Mouse (Mus musculus) MEL (cell line): ENCODE measurements at regions not wholly inside any gene's neighbourhood (a gene's known extent, or its start where the extent isn't known, plus 50 kb on each side); places are given as distances from the start of the nearest gene placed in this dataset.

Source experiments
- DNase-seq: peaks from one replicate; pipeline ENCODE4 v3.0.0; 2011; ENCODE audit warnings: low read depth, low spot score
- H3K27ac ChIP-seq: 2 replicates; pipeline ENCODE4 v1.5.1; 2012; ENCODE audit warnings: low read depth, mild to moderate bottlenecking, control low read depth, low read length, moderate library complexity; ENCODE audit not compliant: control insufficient read depth
- H3K27me3 ChIP-seq, 2 experiments: fragments of 150-350 bp in 1 of 2; sonication (generic) in 1 of 2; 2 replicates each; pipeline ENCODE4 v1.6.1; 2012; ENCODE audit warnings: low read length in 2 of 2, mild to moderate bottlenecking in 2 of 2, improper control_type of control experiment in 1 of 2, moderate library complexity in 1 of 2; ENCODE audit not compliant: insufficient read depth in 2 of 2, control insufficient read depth in 1 of 2
- H3K36me3 ChIP-seq, 2 experiments: 2 replicates each; pipeline ENCODE4 v1.6.1; 2012 to 2014; ENCODE audit warnings: low read length in 2 of 2, improper control_type of control experiment in 1 of 2, inconsistent platforms in 1 of 2, mild to moderate bottlenecking in 1 of 2; ENCODE audit not compliant: insufficient read depth in 2 of 2, control insufficient read depth in 1 of 2
- H3K4me1 ChIP-seq, 2 experiments: fragments of 150-350 bp in 1 of 2; sonication (generic) in 1 of 2; 2 replicates each; pipeline ENCODE4 v1.6.1; 2012; ENCODE audit warnings: low read length in 2 of 2, improper control_type of control experiment in 1 of 2, mild to moderate bottlenecking in 1 of 2; ENCODE audit not compliant: insufficient read depth in 2 of 2, control insufficient read depth in 1 of 2
- H3K4me3 ChIP-seq, 2 experiments: fragments of 150-350 bp in 1 of 2; sonication (generic) in 1 of 2; 2 replicates each; pipeline ENCODE4 v1.5.1; 2012; ENCODE audit warnings: low read depth in 2 of 2, low read length in 2 of 2, mild to moderate bottlenecking in 2 of 2, moderate library complexity in 2 of 2, control low read depth in 1 of 2, improper control_type of control experiment in 1 of 2; ENCODE audit not compliant: control insufficient read depth in 1 of 2, insufficient read depth in 1 of 2
- H3K79me2 ChIP-seq: 2 replicates; pipeline ENCODE4 v1.6.1; 2012; ENCODE audit warnings: mild to moderate bottlenecking, low read length, moderate library complexity; ENCODE audit not compliant: control insufficient read depth, poor library complexity, insufficient read depth
- H3K9ac ChIP-seq: 2 replicates; pipeline ENCODE4 v1.6.1; 2012; ENCODE audit warnings: low read depth, mild to moderate bottlenecking, control low read depth, low read length, moderate library complexity; ENCODE audit not compliant: control insufficient read depth, poor library complexity, severe bottlenecking
- H3K9me3 ChIP-seq: fragments of 150-350 bp; sonication (generic); replicated peaks from 2 replicates; pipeline ENCODE4 v1.6.1; 2012; ENCODE audit warnings: mild to moderate bottlenecking, low read length, improper control_type of control experiment, moderate library complexity; ENCODE audit not compliant: insufficient read depth
- CHD2 ChIP-seq: IDR thresholded peaks from 2 replicates; pipeline ENCODE4 v1.6.1; 2011; ENCODE audit warnings: low read length, improper control_type of control experiment
- ETS1 ChIP-seq: IDR thresholded peaks from 2 replicates; pipeline ENCODE4 v1.6.1; 2012; ENCODE audit warnings: low read depth, mild to moderate bottlenecking, inconsistent platforms, low read length, improper control_type of control experiment, moderate library complexity
- GATA1 ChIP-seq: IDR thresholded peaks from 2 replicates; pipeline ENCODE4 v1.6.1; 2011; ENCODE audit warnings: low read depth, low read length, improper control_type of control experiment
- MXI1 ChIP-seq: IDR thresholded peaks from 2 replicates; pipeline ENCODE4 v1.6.1; 2011; ENCODE audit warnings: mild to moderate bottlenecking, low read depth, low read length, improper control_type of control experiment
- MYB ChIP-seq: IDR thresholded peaks from 2 replicates; pipeline ENCODE4 v1.6.1; 2011; ENCODE audit warnings: mild to moderate bottlenecking, low read depth, low read length, improper control_type of control experiment
- MYC ChIP-seq: IDR thresholded peaks from 2 replicates; pipeline ENCODE4 v1.6.1; 2011; ENCODE audit warnings: low read depth, mild to moderate bottlenecking, low read length, improper control_type of control experiment, moderate library complexity
- NELFE ChIP-seq: IDR thresholded peaks from 2 replicates; pipeline ENCODE4 v1.6.1; 2011; ENCODE audit warnings: low read depth, low read length, improper control_type of control experiment
- POLR2A ChIP-seq, 2 experiments: IDR thresholded peaks; 2 replicates each; pipeline ENCODE4 v1.6.1; 2011 to 2012; ENCODE audit warnings: low read length in 2 of 2, mild to moderate bottlenecking in 2 of 2, control low read depth in 1 of 2, improper control_type of control experiment in 1 of 2, low read depth in 1 of 2, moderate library complexity in 1 of 2; ENCODE audit not compliant: control insufficient read depth in 1 of 2, insufficient read depth in 1 of 2, poor library complexity in 1 of 2
- RCOR1 ChIP-seq: IDR thresholded peaks from 2 replicates; pipeline ENCODE4 v1.6.1; 2012; ENCODE audit warnings: low read depth, mild to moderate bottlenecking, inconsistent platforms, low read length, improper control_type of control experiment
- TAL1 ChIP-seq: IDR thresholded peaks from 2 replicates; pipeline ENCODE4 v1.6.1; 2012; ENCODE audit warnings: mild to moderate bottlenecking, inconsistent platforms, low read length, moderate library complexity, mixed read lengths
- TBP ChIP-seq: IDR thresholded peaks from 2 replicates; pipeline ENCODE4 v1.8.0; 2011; ENCODE audit warnings: low read depth, low read length, improper control_type of control experiment
- UBTF ChIP-seq: IDR thresholded peaks from 2 replicates; pipeline ENCODE4 v1.6.1; 2012; ENCODE audit warnings: low read depth, mild to moderate bottlenecking, inconsistent platforms, low read length, improper control_type of control experiment, moderate library complexity, borderline replicate concordance; ENCODE audit not compliant: insufficient read depth
- USF1 ChIP-seq: IDR thresholded peaks from 2 replicates; pipeline ENCODE4 v1.6.1; 2014; ENCODE audit warnings: low read depth, mild to moderate bottlenecking, inconsistent platforms, low read length, improper control_type of control experiment, moderate library complexity
- ZMIZ1 ChIP-seq: IDR thresholded peaks from 2 replicates; pipeline ENCODE4 v1.6.1; 2012; ENCODE audit warnings: low read depth, mild to moderate bottlenecking, inconsistent platforms, low read length, improper control_type of control experiment, moderate library complexity

DNA sequence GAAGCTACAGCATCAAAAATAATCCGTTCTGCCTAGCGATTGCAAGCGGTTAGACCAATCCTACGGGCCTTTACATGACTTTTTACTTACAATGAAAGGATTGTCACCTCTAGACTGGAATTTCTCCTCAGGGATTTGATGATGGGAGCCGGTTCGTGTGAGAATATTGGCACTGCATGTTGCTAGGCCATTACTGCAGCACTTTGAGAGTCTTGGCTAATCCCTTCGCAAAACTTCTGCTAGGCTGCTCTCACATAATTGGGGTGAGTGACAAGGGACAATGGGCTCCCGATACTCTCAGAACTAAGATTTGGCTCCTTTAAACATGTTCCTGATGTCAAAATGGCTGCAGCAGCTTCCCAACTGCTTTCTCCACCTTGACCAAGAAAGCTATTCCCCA is 118.4 kb upstream of the Cnot2 start:
- H3K27me3 ChIP-seq: no peaks in the 10 kb centered on the region
- no peak overlapping the region for H3K4me3 ChIP-seq
- no peaks in the 10 kb centered on the region for H3K36me3 ChIP-seq
- no peak for DNase-seq
- no peaks in the 10 kb centered on the region for H3K79me2 ChIP-seq
- TF ChIP-seq USF1: no peak
- TF ChIP-seq UBTF: no peak
- TF ChIP-seq POLR2A (IDR thresholded peaks at IDR 0.05; ENCODE audit: control insufficient read depth in 1 of 2, insufficient read depth in 1 of 2, low read depth in 1 of 2, low read length in 2 of 2, poor library complexity in 1 of 2): no peak
- no peak for TF ChIP-seq MXI1
- no peak for TF ChIP-seq NELFE
- TF ChIP-seq CHD2: no peak
- TF ChIP-seq TBP: no peak
- TF ChIP-seq ZMIZ1: no peak
- H3K9me3 ChIP-seq: no peaks in the 10 kb centered on the region
- H3K9ac ChIP-seq: no peak overlapping the region
- H3K27ac ChIP-seq: no peak overlapping the region
- H3K4me1 ChIP-seq: no peaks in the 10 kb centered on the region

DNA sequence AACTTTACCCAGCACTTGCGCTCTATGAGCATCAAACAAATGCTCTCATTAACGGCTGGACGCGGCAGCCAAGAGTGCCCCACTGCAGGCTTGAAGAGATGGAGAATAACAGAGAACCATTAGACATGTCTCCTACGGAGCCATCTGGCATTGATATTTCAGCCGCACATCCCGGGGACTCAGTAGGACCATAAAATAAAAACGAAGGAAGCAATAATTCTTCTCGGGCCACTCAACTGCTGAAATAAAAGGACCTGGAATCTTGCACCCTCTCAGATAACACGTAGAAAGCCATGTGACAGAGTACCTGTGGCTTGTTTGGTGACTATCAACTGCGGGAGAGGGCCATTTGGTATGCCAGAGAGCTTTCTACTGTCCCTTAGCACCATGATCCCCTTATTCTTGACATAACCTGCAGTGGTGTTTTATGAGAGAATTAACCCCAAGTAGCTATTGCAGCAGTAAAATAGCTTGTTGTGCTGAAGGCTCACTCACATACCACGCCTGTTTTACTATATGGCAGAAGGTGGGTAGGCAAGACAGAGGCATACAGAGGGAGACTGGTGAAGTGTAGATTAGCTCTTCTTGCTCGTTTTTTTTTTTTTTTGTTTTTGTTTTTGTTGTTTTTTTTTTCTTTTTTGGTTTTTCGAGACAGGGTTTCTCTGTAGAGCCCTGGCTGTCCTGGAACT is 116.5 kb upstream of the Cnot2 start:
- no peaks in the 10 kb centered on the region for H3K79me2 ChIP-seq
- no peak overlapping the region for H3K4me3 ChIP-seq
- no peaks in the 10 kb centered on the region for H3K36me3 ChIP-seq
- H3K4me1 ChIP-seq: no peaks in the 10 kb centered on the region
- no peak for TF ChIP-seq MYC
- no peak overlapping the region for H3K27ac ChIP-seq
- H3K9ac ChIP-seq: no peak overlapping the region
- H3K27me3 ChIP-seq: no peaks in the 10 kb centered on the region
- H3K9me3 ChIP-seq: no peaks in the 10 kb centered on the region
- no peak for DNase-seq

DNA sequence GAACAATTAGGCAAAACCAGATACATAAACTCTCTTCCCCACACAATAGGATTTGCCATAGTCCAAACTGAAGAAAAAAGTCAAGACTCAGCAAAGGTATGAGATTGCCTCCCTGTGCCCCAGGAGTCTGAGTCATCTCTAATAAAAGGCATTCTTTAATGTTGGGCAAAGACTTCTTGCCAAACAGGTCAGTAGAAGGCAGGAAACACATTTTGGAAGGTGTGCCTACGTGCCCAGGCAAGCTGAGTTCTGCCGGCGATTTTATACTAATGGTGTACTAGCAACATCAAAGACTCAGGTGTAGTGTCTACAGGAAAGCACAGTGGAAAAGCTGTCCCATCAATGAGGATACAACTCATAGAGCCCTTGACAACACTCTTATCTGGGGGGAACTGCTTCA is 112.5 kb upstream of the Cnot2 start:
- no peak for TF ChIP-seq MYB
- no peak for TF ChIP-seq ETS1
- no peak for TF ChIP-seq NELFE
- TF ChIP-seq TAL1: no peak
- TF ChIP-seq RCOR1: no peak
- TF ChIP-seq UBTF: no peak
- TF ChIP-seq GATA1: no peak
- H3K4me1 ChIP-seq: no peaks in the 10 kb centered on the region
- no peaks in the 10 kb centered on the region for H3K36me3 ChIP-seq
- no peak overlapping the region for H3K27ac ChIP-seq
- H3K4me3 ChIP-seq: no peak overlapping the region
- H3K27me3 ChIP-seq: no peaks in the 10 kb centered on the region
- no peak for DNase-seq
- H3K9ac ChIP-seq: no peak overlapping the region
- H3K9me3 ChIP-seq: no peaks in the 10 kb centered on the region
- no peaks in the 10 kb centered on the region for H3K79me2 ChIP-seq
